Mouse (Mus musculus) ES-Bruce4 (cell line): ENCODE data around the gene Thumpd3.

ENCODE experiments used
- CTCF ChIP-seq: IDR thresholded peaks from one replicate; pipeline ENCODE4 v1.8.1; 2011; ENCODE audit warnings: low read depth, low read length
- POLR2A ChIP-seq: IDR thresholded peaks from one replicate; pipeline ENCODE4 v1.8.1; 2011; ENCODE audit warnings: low read length; ENCODE audit not compliant: insufficient read depth

DNA sequence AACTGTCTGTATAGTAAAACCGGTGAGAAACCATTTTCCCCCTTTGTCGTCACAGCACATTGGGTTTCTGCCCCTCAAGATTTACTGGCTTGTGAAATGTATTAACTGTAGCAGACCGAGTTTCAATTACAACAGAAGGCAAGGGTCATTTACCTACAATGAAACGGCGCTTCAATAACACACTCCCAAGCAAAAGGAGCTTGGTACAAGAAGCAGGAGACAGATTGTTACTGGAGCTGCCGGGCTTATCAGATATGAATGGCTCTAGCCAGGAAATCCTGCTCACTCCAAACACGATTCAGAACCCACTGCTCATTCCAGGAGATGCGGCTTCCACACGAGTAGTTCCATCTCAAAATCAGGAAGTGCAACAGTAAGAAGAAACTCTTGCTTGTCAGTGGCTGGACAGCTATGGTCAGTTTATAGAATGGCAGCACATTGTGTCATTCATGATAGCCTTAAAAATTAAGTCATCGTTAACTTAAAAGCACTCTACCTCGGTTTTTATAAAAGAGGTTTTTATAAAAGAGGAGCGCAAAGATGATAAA lies 28.5 kb upstream of the Thumpd3 start:
- TF ChIP-seq CTCF = no peak
- TF ChIP-seq POLR2A = no peak
